Mouse (Mus musculus) ES-Bruce4 (cell line): Measurements from ENCODE around the gene Ccdc144b.

Source experiments
- EP300 ChIP-seq: IDR thresholded peaks from 2 replicates; pipeline ENCODE4 v1.6.1; 2011; ENCODE audit warnings: low read depth, low read length; ENCODE audit not compliant: insufficient read depth
- POLR2A ChIP-seq: IDR thresholded peaks from one replicate; pipeline ENCODE4 v1.8.1; 2011; ENCODE audit warnings: low read length; ENCODE audit not compliant: insufficient read depth

GRCm38 (mm10) chr3:36029993-36030392 lies 23.4 kb downstream of the Ccdc144b start:
- no peak for TF ChIP-seq EP300
- TF ChIP-seq POLR2A, result no peak
